Mouse (Mus musculus): ENCODE measurements around the gene Lpcat4. TPM values are rescaled to one million over a fixed set of nuclear protein-coding genes. Genes with fewer than 3 reads are reported as not detected.
A peak's percentile ranks its signal among the peaks of the same experiment; 100 is the strongest.
"Not testable (repeated sequence)": the region's sequence is repeated elsewhere in the genome, so short reads cannot be mapped to it uniquely, and the experiment has no call there.

Gene Lpcat4
- polyA plus RNA-seq, 1 experiment from 2014 or later, result 2.5 TPM

DNA sequence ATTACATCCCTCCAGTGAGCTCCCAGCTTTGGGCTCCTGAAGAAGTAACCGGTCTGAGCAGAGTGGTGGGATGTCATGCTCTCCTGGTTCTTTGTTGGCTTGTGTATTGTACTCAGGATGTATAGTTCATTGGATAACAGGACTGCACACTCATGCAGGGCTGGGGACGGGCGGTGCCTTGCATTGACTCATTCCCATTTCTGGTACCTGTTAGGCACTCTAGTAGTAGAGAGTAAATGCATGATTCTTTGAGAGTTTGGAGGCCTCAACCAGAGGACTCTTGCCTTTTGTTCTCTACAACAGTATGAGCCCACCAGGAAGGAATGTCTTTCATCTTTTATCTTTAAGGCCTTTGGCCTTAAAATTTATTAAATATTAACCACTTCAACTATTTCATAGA, 37.6 kb downstream of the Lpcat4 start:
- Histone ChIP-seq H3K4me3 (replicated peaks) (no peak overlapping the region), H3K36me3 (replicated peaks) (no peaks in the 10 kb centered on the region), H3K9me3 (replicated peaks) (no peaks in the 10 kb centered on the region), H3K27me3 (no peaks in the 10 kb centered on the region), H3K4me1 (replicated peaks) (peaks cover 16% of the 10 kb centered on the region), H3K4me2 (no peak overlapping the region), H3K9ac (no peak overlapping the region), H3K27ac (replicated peaks) (no peak overlapping the region)
- ATAC-seq (ENCODE audit: insufficient read depth), result no peak
- WGBS (ENCODE audit: insufficient replicate concordance), result 82% methylated on average over 3 of the region's 3 CpGs

DNA sequence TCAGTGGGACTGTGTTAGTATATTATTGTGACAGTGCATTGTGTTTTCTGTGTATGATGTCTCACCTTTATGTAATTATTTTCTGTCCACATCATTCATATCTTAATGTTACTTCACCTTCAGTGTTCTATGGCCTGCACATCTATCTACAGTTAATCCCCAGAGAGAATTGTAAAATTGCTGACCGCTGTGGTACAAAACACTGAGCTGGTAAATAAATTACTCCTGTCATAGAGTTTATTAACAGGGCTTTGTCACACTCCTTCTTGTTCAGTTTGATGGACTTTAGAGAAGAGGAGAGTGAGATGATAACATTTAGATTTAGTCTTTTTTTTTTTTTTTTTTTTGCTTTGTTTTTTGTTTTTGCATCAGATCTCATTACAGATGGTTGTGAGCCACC, 43.6 kb downstream of the Lpcat4 start:
- Histone ChIP-seq H3K27ac (replicated peaks) (no peak overlapping the region), H3K36me3 (replicated peaks) (no peaks in the 10 kb centered on the region), H3K27me3 (no peaks in the 10 kb centered on the region), H3K4me2 (no peak overlapping the region), H3K4me3 (replicated peaks) (no peak overlapping the region), H3K4me1 (replicated peaks) (peaks cover 19% of the 10 kb centered on the region), H3K9ac (no peak overlapping the region), H3K9me3 (replicated peaks) (no peaks in the 10 kb centered on the region)
- 93% methylated on average over 1 of the region's 1 CpGs for WGBS (ENCODE audit: insufficient replicate concordance)
- no peak for ATAC-seq (ENCODE audit: insufficient read depth)

DNA sequence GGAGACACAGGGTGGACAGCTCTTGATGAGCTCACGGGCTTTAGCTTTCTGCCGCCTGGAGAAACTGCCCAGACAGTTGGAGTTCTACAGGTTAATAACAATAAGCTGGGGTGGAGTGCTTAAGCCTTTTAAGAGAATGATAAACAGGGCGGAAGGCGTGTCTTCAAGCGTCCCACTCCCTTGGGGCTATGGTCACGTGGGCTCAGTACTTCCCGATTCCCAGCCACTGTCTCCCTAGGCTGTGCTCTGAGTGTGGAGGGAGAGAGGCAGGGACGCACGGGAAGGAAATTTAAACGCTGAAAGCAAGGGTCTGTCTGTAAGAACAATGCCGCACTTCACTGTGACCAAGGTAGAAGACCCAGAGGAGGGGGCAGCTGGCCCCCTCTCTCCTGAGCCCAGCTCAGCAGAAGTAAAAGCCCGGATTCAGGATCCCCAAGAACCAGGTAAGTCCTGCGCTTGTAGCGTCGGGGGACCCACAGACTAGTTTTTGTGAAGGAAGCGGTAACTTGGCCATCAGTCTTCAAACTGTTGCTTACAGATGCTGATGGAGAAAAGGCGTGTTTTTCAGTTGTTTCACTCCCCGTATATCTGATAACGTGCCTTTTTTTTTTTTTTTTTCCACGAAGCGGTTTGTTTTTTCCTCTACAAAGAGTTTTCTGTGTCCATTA, 45.2 kb downstream of the Lpcat4 start:
- Histone ChIP-seq H3K36me3 (replicated peaks) (no peaks in the 10 kb centered on the region), H3K9me3 (replicated peaks) (no peaks in the 10 kb centered on the region), H3K4me3 (replicated peaks) (peak overlapping the region; percentile 64), H3K4me2 (peak overlapping the region; percentile 89), H3K9ac (peak overlapping the region; percentile 61), H3K4me1 (replicated peaks) (peaks cover 19% of the 10 kb centered on the region), H3K27ac (replicated peaks) (peak overlapping the region; percentile 54), H3K27me3 (no peaks in the 10 kb centered on the region)
- under 1% methylated on average over 21 of the region's 21 CpGs for WGBS (ENCODE audit: insufficient replicate concordance)
- peak; percentile 90 for ATAC-seq (ENCODE audit: insufficient read depth)

DNA sequence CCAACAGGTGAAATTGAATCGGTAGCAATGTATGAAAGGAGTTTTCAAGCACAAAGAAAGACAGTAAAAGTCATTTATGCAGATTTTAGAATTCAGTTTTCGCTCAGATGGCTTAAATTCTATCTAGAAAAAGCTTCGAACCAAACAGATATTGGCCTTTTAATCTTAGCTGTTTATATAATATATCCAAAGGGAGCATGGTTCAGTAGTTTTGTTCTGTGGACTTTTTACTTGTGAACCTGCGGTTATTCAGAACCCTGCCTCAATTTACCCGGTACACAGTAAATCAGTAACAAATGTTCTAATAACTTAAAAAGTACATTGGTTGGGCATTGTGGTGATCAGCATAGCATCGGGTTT, 45.7 kb downstream of the Lpcat4 start:
- peaks cover 19% of the 10 kb centered on the region for H3K4me1 ChIP-seq (replicated peaks)
- H3K9ac ChIP-seq, result 0 out of 2 replicates have a peak overlapping the region, but pooled peaks have one; percentile 61
- ATAC-seq (ENCODE audit: insufficient read depth), result no peak
- 49% methylated on average over 6 of the region's 6 CpGs for WGBS (ENCODE audit: insufficient replicate concordance)
- peak overlapping the region; percentile 89 for H3K4me2 ChIP-seq
- peak overlapping the region; percentile 54; the same call in 1 of the 2 replicates for H3K27ac ChIP-seq (replicated peaks)
- no peaks in the 10 kb centered on the region for H3K36me3 ChIP-seq (replicated peaks)
- H3K4me3 ChIP-seq (replicated peaks), result peak overlapping the region; percentile 64
- H3K9me3 ChIP-seq (replicated peaks), result no peaks in the 10 kb centered on the region
- H3K27me3 ChIP-seq, result no peaks in the 10 kb centered on the region

DNA sequence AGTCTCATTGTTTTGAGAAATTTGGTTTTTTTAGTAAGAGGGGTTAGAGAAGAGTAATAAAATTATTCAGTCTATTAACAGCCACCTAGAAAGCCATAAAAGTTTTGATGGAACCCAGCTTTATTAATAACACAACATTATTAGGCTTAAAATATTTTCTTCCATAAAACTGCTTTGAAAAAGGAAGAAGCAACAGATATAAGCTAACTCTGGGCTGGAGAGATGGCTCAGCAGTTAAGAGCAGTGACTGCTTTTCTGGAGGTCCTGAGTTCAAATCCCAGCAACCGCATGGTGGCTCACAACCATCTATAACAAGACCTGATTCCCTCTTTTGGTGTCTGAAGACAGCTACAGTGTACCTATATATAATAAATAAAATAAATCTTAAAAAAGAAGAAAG, 46.8 kb downstream of the Lpcat4 start:
- H3K4me3 ChIP-seq (replicated peaks); H3K36me3 ChIP-seq (replicated peaks); H3K9ac ChIP-seq; H3K27ac ChIP-seq (replicated peaks); H3K4me2 ChIP-seq; H3K9me3 ChIP-seq (replicated peaks); ATAC-seq (ENCODE audit: insufficient read depth); H3K27me3 ChIP-seq: not testable (repeated sequence)
- WGBS (ENCODE audit: insufficient replicate concordance), result 89% methylated on average over 1 of the region's 1 CpGs
- H3K4me1 ChIP-seq (replicated peaks), result peaks cover 19% of the 10 kb centered on the region

DNA sequence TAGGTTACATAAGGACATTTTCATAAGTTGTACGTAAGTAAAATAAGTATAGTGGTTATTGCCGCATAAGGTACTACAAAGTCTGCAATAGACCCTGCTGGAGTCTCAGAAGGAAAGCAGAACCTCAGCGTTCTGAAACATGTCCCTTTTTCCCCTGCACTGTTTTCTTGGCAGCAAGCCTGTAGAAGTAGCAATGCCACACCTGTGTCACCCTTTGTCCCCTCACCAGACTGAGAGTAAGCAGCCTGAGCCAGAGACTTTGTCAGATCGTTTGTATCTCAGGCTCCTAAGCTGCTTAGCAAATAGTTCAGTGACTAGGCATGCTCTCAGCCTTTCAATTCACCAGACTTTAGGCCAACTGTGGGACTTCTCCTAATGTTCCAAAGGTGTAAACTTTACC, 47.8 kb downstream of the Lpcat4 start:
- Histone ChIP-seq H3K4me2 (no peak overlapping the region), H3K4me3 (replicated peaks) (no peak overlapping the region), H3K9me3 (replicated peaks) (no peaks in the 10 kb centered on the region), H3K36me3 (replicated peaks) (no peaks in the 10 kb centered on the region), H3K27ac (replicated peaks) (no peak overlapping the region), H3K4me1 (replicated peaks) (peaks cover 23% of the 10 kb centered on the region), H3K27me3 (no peaks in the 10 kb centered on the region), H3K9ac (no peak overlapping the region)
- ATAC-seq (ENCODE audit: insufficient read depth), result no peak
- 53% methylated on average over 4 of the region's 4 CpGs for WGBS (ENCODE audit: insufficient replicate concordance)

DNA sequence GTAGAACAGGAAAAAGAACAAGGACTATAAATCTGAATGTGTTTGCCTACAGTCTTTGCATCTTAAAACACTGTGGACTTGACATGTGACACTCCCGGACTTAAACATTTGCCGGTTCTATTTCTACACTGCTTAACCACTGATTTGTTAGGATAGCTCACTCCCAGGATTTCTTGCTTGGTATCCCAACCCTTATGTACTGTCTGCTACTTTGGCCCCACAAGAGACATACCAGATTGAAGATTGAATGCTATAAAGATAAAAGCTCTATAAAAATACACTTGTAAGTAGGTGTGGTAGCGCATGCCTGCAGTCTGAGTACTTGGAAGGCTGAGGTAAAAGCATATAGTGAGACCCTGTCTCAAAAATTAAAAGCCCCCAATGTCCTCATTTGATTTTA, 50.2 kb downstream of the Lpcat4 start:
- no peak overlapping the region for H3K4me2 ChIP-seq
- ATAC-seq (ENCODE audit: insufficient read depth), result no peak
- WGBS (ENCODE audit: insufficient replicate concordance), result 83% methylated on average over 3 of the region's 3 CpGs

DNA sequence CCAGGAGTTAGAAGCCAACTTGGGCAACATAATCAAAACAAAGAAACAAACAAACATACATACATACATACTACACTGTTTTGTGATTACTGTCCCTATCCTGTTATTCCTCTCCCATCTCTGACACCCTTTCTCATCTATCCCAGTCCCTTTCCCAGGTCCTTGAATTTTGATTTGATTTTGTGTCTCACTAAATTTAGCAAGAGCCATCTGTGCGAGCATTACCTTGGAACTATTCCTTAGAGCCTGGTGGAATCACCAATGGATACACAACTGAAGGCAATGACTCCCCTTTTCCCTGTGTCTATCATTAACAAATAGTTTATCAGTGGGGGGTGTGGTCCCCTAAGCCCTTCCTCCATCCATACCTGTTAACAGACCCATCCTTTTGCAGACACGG, 53.6 kb downstream of the Lpcat4 start:
- Histone ChIP-seq H3K9me3 (replicated peaks) (no peaks in the 10 kb centered on the region), H3K36me3 (replicated peaks) (no peaks in the 10 kb centered on the region; the same call in 1 of the 2 replicates), H3K27me3 (no peaks in the 10 kb centered on the region), H3K4me1 (replicated peaks) (0 out of 2 replicates have a peak, but pooled peaks cover 4% of the 10 kb centered on the region), H3K9ac (no peak overlapping the region), H3K4me3 (replicated peaks) (no peak overlapping the region), H3K27ac (replicated peaks) (no peak overlapping the region), H3K4me2 (no peak overlapping the region)
- WGBS (ENCODE audit: insufficient replicate concordance), result 73% methylated on average over 2 of the region's 2 CpGs
- ATAC-seq (ENCODE audit: insufficient read depth), result no peak

More for the DNA sequence above, 50.2 kb downstream of the Lpcat4 start:
- no peak overlapping the region for H3K4me3 ChIP-seq (replicated peaks)
- H3K9ac ChIP-seq, result no peak overlapping the region
- no peak overlapping the region for H3K27ac ChIP-seq (replicated peaks)
- peaks cover 15% of the 10 kb centered on the region for H3K4me1 ChIP-seq (replicated peaks)
- H3K36me3 ChIP-seq (replicated peaks), result no peaks in the 10 kb centered on the region; the same call in 1 of the 2 replicates
- no peaks in the 10 kb centered on the region for H3K9me3 ChIP-seq (replicated peaks)
- H3K27me3 ChIP-seq, result no peaks in the 10 kb centered on the region

DNA sequence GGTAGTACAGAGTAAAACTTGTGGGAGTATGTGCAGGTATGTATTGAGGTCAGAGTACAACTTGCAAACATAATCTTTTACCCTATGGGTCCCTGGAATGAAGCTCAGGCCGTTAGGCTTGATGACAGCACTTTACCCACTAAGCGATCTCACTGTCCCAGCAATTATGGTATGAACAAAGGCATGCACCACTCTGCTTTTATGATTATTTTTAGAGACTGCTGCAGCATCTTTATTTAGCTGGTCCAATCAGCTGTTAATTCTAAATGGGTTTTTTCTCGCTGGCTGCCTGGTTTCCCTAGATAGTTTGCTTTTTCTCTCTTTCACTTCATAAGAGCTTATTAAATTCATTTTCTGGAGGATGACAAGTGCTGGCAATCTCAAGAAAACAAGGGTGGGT, 56.9 kb downstream of the Lpcat4 start:
- no peak overlapping the region for H3K4me2 ChIP-seq
- H3K36me3 ChIP-seq (replicated peaks), result no peaks in the 10 kb centered on the region; the same call in 1 of the 2 replicates
- 79% methylated on average over 3 of the region's 3 CpGs for WGBS (ENCODE audit: insufficient replicate concordance)
- no peak for ATAC-seq (ENCODE audit: insufficient read depth)
- H3K4me3 ChIP-seq (replicated peaks), result no peak overlapping the region
- H3K27me3 ChIP-seq, result no peaks in the 10 kb centered on the region
- no peak overlapping the region for H3K9ac ChIP-seq
- no peaks in the 10 kb centered on the region for H3K9me3 ChIP-seq (replicated peaks)
- 0 out of 2 replicates have a peak, but pooled peaks cover 4% of the 10 kb centered on the region for H3K4me1 ChIP-seq (replicated peaks)
- H3K27ac ChIP-seq (replicated peaks), result no peak overlapping the region

Other genes with a start within 250 kb of the Lpcat4 start
- not detected in 2 replicates for gene Olfr1309, start 249.2 kb upstream of the Lpcat4 start, polyA plus RNA-seq (2015; fragmentation: Nextera tagmentation; extraction: Ambion mirVana)
- not detected in 2 replicates for gene Olfr1310, start 226.8 kb upstream of the Lpcat4 start, polyA plus RNA-seq (2015; fragmentation: Nextera tagmentation; extraction: Ambion mirVana)
- not detected in 2 replicates for gene Olfr1311, start 215.1 kb upstream of the Lpcat4 start, polyA plus RNA-seq (2015; fragmentation: Nextera tagmentation; extraction: Ambion mirVana)
- not detected in 2 replicates for gene Olfr1312, start 189.2 kb upstream of the Lpcat4 start, polyA plus RNA-seq (2015; fragmentation: Nextera tagmentation; extraction: Ambion mirVana)
- not detected in 2 replicates for gene Olfr1313, start 161.6 kb upstream of the Lpcat4 start, polyA plus RNA-seq (2015; fragmentation: Nextera tagmentation; extraction: Ambion mirVana)
- gene Olfr1314, start 142.7 kb upstream of the Lpcat4 start, polyA plus RNA-seq (2015; fragmentation: Nextera tagmentation; extraction: Ambion mirVana), result not detected in 2 replicates
- gene Olfr1315-ps1, start 124.0 kb upstream of the Lpcat4 start, polyA plus RNA-seq (2015; fragmentation: Nextera tagmentation; extraction: Ambion mirVana), result not detected in 2 replicates
- not detected in 2 replicates for gene Olfr1316, start 104.5 kb upstream of the Lpcat4 start, polyA plus RNA-seq (2015; fragmentation: Nextera tagmentation; extraction: Ambion mirVana)
- not detected in 2 replicates for gene Olfr1317, start 99.1 kb upstream of the Lpcat4 start, polyA plus RNA-seq (2015; fragmentation: Nextera tagmentation; extraction: Ambion mirVana)
- gene Olfr1318, start 85.3 kb upstream of the Lpcat4 start, polyA plus RNA-seq (2015; fragmentation: Nextera tagmentation; extraction: Ambion mirVana), result not detected in 2 replicates
- 0.02 TPM in 1 of 2 replicates, not detected in the other for gene Nutm1, start 19.8 kb downstream of the Lpcat4 start, polyA plus RNA-seq (2015; fragmentation: Nextera tagmentation; extraction: Ambion mirVana)
- gene Nop10, start 22.5 kb downstream of the Lpcat4 start, polyA plus RNA-seq (2015; fragmentation: Nextera tagmentation; extraction: Ambion mirVana), result 106 and 122 TPM in 2 replicates
- 3.8 and 4.4 TPM in 2 replicates for gene Slc12a6, start 26.4 kb downstream of the Lpcat4 start, polyA plus RNA-seq (2015; fragmentation: Nextera tagmentation; extraction: Ambion mirVana)
- gene Gm21985, start 26.8 kb downstream of the Lpcat4 start, polyA plus RNA-seq (2015; fragmentation: Nextera tagmentation; extraction: Ambion mirVana), result not detected in 2 replicates
- 40.3 and 41.1 TPM in 2 replicates for gene Emc4, start 128.6 kb downstream of the Lpcat4 start, polyA plus RNA-seq (2015; fragmentation: Nextera tagmentation; extraction: Ambion mirVana)
- gene Katnbl1, start 139.7 kb downstream of the Lpcat4 start, polyA plus RNA-seq (2015; fragmentation: Nextera tagmentation; extraction: Ambion mirVana), result 15.7 and 17.1 TPM in 2 replicates
- gene Emc7, start 215.5 kb downstream of the Lpcat4 start, polyA plus RNA-seq (2015; fragmentation: Nextera tagmentation; extraction: Ambion mirVana), result 12.9 and 13.4 TPM in 2 replicates
- gene Chrm5, start 241.3 kb downstream of the Lpcat4 start, polyA plus RNA-seq (2015; fragmentation: Nextera tagmentation; extraction: Ambion mirVana), result not detected in 2 replicates

All from liver, embryonic 15.5 days (tissue).